Mouse (Mus musculus) cerebellum, postnatal 4 days (tissue): ENCODE measurements around the gene Mrgbp.

Experiments used
- DNase-seq, 2 experiments: peaks; one replicate each; pipeline ENCODE4 v3.0.0; 2022; ENCODE audit warnings: low spot score in 2 of 2, mixed read lengths in 1 of 2

The Mrgbp gene

DNA sequence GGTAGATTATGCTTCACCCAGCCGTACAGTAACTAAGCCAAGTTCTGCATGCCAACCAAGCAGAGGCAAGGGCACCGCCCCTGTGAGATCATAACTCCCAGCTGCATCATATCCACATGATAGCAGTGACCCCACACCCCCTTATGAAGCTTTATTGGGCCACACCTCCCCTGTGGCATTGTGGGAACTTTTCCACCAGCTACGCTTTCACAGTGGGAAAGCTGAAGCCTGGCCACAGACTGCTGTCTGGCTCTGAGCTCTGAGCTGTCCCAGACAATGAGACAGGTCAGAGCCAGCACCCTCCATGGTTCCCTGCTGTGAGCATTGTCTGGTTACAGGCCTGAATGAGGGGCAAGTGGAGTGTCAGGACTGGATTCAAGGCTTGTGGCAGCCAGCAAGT is at the start of gene Mrgbp:
TSS of gene Mrgbp (plus strand) at position 303 of the 400 bp plus-strand sequence.
- DNase-seq, result no peak

DNA sequence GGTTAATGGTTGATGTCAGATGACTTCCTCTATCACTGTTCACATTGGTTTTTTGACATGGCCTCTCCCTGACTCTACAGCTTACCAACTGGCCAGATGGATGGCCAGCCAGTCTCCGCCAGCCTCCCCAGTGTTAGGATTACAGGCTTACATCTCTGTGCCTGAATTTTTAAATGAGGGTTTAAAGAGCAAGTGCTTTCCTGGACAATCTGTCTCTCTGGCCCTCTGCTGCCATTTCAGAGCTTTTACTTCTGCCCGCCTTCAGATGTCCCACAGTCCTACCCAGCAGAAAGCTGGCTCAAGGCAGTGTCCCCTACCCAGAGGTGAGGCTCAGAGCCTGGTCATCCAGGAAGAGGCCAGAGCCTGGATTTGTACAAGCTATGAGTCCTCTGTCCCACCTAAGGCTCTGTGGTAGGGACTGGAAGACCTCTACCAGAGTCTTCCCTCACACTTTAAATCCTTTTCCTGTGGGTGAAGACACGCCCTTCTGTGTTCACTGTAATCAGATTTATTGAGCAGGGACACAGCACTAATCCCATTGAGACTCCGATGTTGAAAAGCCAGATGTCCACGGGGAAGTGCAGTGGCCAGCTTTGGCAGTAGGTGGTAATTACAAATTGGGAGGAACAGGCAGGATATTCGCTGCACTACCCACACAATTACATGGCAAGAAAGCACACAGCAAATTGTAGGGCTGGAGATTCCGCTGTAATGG is 49.3 kb upstream of the Mrgbp start:
- DNase-seq, result no peak

GRCm38 (mm10) chr2:180532386-180532995 is 48.6 kb upstream of the Mrgbp start:
- no peak for DNase-seq

GRCm38 (mm10) chr2:180533237-180533636 is 47.9 kb upstream of the Mrgbp start:
- DNase-seq, result no peak

DNA sequence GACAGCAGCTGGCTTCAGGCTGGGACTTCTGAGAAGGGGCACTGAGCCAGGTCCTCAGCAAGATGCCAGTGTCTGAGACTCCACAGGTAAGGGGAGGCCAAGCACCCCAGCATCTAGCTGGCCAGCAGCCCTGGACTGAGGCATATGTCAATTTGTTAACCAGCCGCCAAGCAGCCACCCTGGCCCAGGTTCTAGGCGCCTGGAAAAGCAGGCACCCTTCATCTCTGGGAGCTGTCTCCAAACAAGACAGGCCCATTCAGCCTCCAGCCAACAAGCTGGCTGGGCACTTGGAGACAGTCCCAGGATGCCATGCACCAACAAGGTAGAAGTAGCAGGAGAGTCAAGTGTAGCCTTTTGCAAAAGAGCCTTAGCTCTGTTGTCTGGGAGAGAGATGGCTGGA is 37.4 kb upstream of the Mrgbp start:
- DNase-seq, result no peak

DNA sequence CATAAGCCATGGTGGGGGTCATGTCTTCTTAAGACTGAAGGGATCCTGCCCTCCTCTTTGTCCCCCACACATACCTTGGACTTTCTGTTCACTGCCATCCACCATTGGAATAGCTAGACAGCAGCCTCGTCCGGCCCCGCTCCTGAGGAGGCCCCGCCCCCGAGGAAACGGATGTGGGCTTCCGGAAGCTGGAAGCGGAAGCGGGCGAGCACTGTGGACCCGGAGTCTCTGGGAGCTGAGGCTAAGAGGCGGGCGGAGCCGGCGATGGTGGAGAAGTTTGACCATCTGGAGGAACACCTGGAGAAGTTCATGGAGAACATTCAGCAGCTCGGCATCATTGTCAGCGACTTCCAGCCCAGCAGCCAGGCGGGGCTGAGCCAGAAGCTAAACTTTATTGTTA is 36.1 kb upstream of the Mrgbp start:
- no peak for DNase-seq

DNA sequence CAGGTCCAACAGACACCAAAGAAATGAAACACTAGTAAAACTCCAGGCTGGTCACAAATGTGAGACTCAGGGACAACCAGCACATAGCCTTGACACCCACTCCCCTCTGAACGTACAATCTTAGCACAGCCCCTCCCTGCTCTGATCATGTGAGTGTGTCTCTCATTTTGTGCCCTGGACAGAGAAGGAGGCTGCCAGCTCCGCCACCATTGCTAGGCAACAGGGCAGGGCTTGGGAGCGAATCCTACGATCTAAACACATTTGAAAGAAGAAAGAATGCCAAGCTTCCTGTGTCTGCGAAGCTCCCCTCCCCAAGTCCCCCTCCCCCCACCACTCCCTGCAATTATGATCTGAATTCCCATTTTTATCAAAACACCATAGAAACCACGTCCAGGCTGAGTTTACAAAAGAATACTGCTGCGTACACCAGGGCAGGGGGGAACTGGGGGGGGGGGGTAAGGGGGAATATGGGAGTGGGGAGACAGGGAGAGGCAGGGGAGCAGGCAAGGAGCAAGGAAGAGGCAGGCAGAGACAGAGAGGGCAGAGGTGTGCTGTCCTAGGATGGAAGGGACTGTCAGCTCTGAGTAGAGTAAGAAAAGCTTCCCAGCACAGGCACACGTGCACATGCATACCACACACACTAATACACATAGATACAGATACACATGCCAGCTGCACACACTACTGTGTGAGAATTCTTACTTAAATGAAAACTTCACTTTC is 33.6 kb upstream of the Mrgbp start:
- no peak for DNase-seq

DNA sequence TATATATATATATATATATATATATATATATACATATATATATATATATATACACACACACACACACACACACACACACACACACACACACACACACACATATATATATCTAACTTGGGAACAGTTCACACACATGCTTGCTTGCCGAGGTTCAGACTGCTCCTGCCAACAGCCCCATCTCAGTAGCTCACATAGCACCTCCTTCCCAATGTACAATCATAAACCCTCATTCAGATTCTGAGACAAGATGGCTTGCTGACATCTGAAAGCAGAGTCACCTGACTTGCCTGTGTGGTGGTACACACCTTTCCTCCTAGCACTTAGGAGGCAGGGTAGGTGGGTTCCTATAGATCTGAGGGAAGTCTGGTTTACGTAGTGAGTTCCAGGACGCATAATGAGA is 28.8 kb upstream of the Mrgbp start:
- no peak for DNase-seq

DNA sequence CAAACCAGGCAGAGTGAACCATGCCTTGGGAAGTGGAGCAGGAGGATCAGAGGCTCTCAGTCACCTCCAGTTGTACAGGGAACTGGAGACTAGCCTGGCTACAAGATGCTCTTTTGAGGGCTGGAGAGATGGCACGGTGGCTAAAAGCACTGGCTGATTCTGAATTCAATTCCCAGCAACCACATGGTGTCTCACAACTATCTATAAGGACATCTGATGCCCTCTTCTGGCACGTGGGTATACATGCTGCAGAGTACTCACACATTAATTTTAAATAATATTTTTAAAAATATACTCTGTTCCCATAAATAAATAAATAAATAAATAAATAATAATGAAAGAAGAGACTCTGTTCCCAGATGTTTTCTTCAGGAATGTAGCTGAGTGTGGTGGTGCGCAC is 25.9 kb upstream of the Mrgbp start:
- no peak for DNase-seq

DNA sequence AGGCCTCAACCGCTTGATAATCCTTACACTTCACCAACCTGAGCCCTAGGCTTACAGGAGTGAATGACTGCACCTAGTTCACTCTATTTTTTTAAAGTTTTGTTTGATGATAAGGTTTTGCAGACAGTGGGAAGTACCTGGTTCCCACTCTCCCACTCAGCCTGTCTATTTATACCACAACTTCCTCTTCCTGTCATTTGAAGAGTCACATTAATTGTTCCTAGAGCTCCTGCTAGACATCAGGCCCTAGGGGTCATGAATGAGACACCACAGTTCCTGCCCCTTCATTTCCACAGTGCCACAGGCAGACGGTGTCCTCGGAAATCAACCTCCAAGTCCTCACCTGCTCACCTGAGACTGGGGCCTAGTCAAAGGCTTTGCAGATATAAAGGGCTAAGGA is 24.6 kb upstream of the Mrgbp start:
- DNase-seq, result no peak

- no peak for DNase-seq
Observed at GRCm38 (mm10) chr2:180560245-180560644, 20.9 kb upstream of the Mrgbp start.

- no peak for DNase-seq
Observed at GRCm38 (mm10) chr2:180562146-180562545, 19.0 kb upstream of the Mrgbp start.

GRCm38 (mm10) chr2:180563296-180563695 is 17.8 kb upstream of the Mrgbp start:
- DNase-seq, result no peak

- DNase-seq, result no peak
Observed at GRCm38 (mm10) chr2:180563841-180564240, 17.3 kb upstream of the Mrgbp start.

DNA sequence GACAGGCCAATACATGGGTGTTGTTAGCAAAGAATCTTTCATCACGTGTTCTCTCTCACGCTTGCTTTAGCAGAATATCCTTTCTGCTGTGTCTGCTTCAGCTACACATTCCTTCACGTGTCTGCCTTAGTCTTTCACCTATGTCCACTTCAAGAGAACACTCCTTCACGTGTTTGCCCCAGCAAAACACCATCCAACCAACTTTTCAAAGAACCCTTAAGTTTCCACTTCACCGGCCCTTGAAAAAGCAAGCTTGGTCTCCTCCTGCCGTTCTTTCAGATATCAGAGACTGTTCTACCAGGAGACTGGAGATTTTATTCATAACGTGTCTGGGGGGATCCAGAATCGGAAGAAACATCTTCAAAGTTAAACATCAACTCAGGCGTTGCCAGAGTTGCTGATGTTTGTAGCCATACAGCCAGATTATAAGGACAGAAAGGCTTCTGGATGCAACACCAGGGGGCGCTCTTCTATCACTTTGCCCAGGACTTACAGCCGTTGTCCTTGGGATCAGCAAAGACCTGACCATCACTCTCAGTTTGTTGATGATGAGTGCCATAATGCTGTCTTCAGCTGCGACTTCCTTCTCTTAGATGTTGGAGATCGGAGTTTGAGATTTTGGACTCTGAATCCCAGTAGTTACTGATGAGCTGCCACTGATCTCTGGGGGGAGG is 14.7 kb upstream of the Mrgbp start:
- DNase-seq, result peak in 1 of 2 experiments; percentile 46

GRCm38 (mm10) chr2:180569028-180569643 is 12.0 kb upstream of the Mrgbp start:
- DNase-seq, result peak in 1 of 2 experiments; percentile 67

DNA sequence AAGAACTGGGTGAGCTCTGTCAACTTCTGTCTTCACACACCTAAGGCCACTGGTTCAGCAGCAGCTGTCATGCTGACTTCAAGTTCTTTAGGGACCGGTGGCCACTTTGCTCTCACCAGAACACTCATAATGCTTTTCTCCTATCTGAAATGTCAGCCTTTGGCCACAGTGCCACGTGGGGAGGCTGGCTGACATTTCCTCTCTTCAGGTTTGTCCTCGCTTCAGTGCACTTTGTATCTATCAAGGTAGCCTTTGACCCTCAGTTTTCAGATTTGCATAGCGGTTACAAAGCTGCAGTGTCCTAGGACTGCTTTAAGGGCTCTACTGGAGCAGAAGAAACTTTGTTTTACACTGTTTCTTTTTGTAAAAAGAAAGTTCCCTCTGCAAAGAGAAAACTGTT is 4.6 kb upstream of the Mrgbp start:
- DNase-seq, result no peak

GRCm38 (mm10) chr2:180578686-180579085 is 2.4 kb upstream of the Mrgbp start:
- DNase-seq, result peak; percentile 67 to 80

- DNase-seq, result peak; percentile 99
Observed at GRCm38 (mm10) chr2:180582481-180583153, 1.5 kb downstream of the Mrgbp start.

GRCm38 (mm10) chr2:180583154-180583507 is 2.0 kb downstream of the Mrgbp start:
- DNase-seq, result no peak

DNA sequence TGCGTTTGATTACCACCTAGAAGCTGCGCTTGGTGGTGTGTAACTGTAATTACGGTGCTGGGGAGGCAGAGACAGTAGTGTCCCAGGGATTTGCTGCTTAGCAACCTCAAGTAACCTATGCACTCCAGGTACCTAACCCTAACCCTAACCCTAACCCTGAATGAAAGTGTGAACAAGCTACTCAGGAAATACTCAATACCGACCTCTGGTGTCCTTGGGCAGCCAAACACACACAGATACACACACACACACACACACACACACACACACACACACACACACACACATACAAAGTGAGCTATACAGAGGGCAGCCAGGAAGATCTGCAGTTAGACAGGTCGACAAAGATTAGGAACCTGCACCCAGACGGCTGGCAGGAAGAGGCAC is 7.6 kb downstream of the Mrgbp start:
- no peak for DNase-seq
